Mouse (Mus musculus) megakaryocyte, embryonic 14.5 days (primary cell): ENCODE measurements at regions not wholly inside any gene's neighbourhood (a gene's known extent, or its start where the extent isn't known, plus 50 kb on each side); places are given as distances from the start of the nearest gene placed in this dataset.

Experiments
- FLI1 ChIP-seq: IDR thresholded peaks from 2 replicates; pipeline ENCODE4 v1.6.1; 2012; ENCODE audit warnings: low read length, inconsistent platforms, mixed read lengths
- GATA1 ChIP-seq: IDR thresholded peaks from 3 replicates; pipeline ENCODE4 v1.6.1; 2012; ENCODE audit warnings: mixed read lengths, low read length, inconsistent platforms, borderline replicate concordance

GRCm38 (mm10) chr11:104061361-104061760, 71.3 kb upstream of the Crhr1 start:
- TF ChIP-seq FLI1 = no peak
- TF ChIP-seq GATA1 = no peak
